Mouse (Mus musculus): ENCODE results near the gene Stum.

Gene Stum

DNA sequence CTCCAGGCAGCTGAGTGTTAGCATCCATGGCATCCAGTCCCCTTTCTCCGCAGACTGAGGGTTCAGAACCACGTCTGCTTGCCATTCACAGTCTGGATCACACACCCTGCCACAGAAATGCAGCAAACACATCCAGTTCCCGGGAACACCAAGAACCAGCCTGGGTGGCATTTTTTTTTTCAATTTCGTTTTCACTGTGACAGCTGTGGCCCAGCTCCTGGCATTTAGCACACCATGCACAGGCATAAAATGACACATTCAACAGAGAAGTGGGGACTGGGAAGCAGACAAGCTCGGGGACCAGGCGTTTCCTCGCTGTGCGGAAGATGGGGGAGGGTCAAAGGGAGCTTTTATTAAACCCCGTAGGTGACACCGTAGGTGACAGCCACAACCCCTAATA is 55.6 kb downstream of the Stum start:
- no peak for DNase-seq

DNA sequence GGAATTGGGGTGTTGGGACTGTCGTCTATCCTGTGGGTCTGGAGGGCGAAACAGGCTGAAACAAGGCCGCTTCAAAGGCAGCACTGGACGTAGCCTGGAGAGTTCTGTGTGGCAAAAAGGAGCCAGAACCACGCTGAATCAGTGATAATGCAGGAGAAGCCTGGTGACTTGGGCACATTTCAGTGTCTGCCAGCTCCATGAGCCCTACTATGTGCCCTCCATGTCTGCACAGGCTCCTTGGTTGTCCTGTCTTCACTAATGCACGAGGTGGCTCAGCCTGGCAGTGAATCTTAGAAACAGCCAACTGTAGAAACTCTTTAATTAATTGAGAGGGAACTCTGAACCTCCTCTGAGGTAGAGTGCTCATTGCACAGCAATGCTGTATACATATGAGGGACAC is 56.9 kb downstream of the Stum start:
- DNase-seq, result no peak

DNA sequence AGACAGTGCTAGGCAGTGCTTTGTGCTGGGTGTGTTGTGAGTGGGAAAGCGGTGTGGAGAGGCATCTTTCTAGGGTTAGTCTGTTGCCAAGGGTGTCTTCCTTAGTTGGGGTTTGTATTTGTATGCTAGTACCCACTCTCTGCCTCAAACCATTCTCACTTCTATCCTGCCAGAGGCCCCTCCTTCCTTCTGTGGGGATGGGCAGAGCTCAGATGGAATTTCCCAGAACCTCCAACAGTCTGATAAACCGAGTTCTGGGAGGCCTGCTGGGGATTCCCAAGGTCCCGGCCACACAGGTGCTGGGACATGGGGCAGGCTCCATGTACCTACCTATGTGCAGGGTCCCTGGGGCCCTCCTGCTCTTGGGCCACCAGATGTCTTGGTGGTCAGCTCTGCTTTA is 59.4 kb downstream of the Stum start:
- no peak for DNase-seq

- no peak for DNase-seq
Measured at GRCm38 (mm10) chr1:180423008-180423639, 60.2 kb downstream of the Stum start.

DNA sequence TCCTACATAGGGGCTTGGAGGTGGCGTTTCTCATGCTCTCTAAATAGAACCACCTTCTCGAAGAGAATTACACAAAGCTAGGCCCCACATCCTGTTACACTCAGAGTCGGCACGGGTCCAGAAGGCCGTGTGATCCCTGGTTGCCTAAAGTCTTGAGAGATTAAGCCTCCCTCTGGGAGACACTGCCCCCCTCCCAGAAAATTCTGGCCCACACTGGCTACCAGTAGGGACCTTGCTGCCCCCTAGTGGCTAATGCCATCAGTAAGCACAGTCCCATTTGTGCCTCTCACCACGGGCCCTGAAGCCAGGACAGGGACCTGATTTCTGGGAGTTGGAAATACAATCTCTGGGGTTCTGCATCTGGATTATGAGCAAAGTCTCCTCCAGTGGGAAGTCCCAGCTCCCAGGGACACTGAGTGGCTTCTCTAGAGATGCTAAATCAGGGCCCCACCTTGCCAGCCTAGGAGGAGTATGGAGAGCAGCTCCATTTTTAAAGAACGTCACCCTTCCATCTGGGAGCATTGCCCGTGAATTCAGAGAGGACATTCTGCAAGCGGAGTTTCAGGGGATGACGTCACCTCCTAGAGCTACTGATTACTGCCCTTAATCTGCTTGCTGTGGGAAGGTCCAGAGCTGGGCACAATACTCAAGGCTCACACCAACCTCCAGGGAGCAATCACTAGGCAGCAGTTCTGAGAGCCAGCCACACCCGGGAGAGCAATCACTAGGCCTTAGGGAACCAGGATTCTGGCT is 61.1 kb downstream of the Stum start:
- DNase-seq, result peak; percentile 76 to 82

- no peak for DNase-seq
Measured at GRCm38 (mm10) chr1:180421165-180421909, 62.0 kb downstream of the Stum start.

GRCm38 (mm10) chr1:180420496-180421164 is 62.7 kb downstream of the Stum start:
- DNase-seq, result peak; percentile 49 to 60

DNA sequence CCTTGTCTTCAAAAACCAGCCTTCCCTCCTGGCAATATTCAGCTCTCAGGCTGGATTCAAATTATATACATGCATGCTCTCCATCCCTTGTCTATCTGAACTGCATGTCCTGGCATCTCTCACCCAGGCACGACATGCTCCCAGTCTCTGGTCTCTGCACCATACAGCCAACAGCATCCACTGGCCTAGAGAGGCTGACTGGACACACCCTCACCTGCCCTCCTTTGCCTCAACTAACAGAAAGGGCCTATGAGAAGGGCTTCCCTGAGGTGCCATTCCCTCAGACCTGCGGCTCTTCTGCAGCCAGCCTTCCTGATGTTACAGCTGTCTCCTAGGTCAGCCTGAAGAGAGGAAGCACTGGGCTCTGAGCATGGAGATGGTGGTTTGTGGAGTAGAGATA is 64.2 kb downstream of the Stum start:
- DNase-seq, result no peak

DNA sequence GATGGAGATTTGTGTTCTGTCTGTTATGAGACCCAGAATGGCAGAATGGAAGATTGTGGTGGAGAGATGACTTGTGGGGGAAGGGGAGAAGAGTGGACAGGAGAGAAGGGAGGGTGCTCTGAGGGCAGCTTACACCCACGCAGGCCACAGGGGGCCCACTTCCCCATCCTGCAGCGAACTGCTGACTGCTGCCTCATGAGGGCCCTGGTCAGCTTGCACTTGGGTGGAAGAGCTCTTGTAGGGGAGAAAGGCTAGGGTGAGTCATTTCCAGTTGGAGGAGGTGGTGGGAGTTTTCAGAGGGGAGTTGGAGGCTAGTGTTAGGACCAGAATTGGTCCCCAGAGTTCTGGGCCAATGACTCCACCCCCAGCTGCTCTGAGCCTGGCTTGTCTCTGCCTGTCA is 66.2 kb downstream of the Stum start:
- DNase-seq, result no peak

- DNase-seq, result no peak
Measured at GRCm38 (mm10) chr1:180415836-180416235, 67.5 kb downstream of the Stum start.

DNA sequence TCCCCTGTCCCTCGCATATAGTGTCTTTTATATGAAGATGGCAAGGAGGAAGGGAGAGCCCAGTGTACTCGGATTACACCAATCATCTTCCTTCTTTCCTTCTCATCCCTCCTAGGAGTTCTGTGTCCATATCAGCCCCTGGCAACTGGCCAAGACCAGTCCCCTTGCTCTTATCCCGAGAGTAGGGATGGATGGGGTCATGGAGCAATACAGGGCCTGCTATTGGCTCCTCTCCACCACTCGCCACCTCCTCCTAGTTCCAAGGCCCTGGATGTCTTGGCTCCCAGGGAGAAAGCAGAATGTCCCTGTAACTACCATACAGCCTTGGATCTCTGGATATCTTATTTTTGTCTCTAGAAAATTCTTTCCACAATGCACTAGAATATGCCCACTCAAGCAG is 68.2 kb downstream of the Stum start:
- DNase-seq, result no peak

DNA sequence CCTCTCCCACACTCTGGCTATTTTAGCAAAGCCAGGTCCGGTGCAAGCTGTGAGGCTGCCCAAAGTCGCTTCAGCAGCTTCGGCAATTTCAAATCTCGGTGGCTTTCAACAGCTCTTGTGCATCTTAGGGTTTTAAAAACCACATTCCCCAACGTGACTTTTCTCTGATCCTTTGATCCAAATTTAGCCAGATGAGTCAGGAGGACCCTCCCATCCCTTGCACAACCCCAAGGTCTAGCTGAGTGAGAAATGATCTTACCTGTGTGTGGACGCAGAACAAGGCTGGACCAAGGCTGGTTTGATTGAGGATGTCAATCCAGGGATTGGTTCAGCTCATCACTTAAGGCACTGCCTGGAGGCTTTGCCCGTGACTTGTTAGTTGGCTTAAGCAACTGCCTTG is 73.0 kb downstream of the Stum start:
- DNase-seq, result no peak

- DNase-seq, result no peak
Measured at GRCm38 (mm10) chr1:180409771-180410170, 73.5 kb downstream of the Stum start.

GRCm38 (mm10) chr1:180408832-180409231 is 74.5 kb downstream of the Stum start:
- DNase-seq, result no peak

GRCm38 (mm10) chr1:180407727-180408719 is 75.3 kb downstream of the Stum start:
- no peak for DNase-seq

DNA sequence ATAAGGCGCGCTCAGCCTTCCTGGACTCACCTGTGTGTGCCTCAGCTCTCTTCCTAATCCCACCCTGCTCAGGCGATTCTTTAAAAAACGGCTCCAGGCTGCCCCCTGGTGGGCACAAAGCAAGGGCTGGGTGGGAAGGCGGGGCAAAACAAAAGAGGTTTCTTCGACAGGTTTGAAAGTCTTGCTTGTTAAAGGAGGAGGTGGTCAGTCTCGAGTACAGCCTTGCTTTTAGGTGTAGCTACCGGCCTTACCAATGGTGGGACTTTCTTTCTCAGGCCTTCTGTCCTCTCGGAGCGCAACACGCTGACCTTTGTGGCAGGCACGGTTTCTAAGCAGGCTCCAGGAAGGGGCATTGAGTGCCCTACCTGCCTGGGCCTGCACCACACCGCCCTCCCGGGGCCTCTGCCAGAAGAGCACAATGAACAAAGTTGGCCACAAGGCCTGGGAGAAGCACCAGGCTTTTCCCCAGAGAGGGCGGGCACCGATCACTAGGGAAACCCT is 76.1 kb downstream of the Stum start:
- peak; percentile 60 to 69 for DNase-seq

DNA sequence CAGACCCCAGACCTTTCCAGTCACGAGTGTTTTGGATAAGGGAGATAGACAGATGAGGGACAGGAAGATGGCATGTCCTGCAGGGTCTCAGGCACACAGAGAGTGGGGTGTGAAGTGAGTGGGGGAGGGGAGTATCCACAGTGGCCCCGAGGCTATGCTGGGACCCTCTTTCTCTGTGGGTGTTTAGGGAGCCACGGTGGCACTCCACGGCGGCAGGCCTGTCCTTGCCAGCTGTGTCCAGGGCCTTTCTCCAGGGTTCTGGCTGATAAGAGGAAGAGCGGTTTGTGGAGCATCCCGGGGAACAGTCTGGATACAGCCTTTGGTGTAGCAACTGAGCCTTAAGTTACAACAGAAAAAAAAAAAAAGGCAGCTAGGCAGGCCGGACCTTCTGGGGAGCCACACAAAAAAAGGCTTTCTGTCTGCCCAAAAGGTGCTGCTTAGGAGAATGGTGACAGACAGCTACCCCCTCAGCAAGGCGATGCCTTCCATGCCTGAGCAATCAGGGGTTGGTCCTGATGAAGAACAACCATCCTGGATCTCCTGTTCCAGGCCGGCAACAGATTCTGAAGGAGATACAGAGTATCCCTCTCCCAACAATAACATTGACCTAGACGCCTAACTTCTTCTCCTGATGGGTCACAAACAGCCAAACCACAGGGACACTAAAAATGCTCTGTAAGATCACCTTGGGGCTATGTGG is 76.8 kb downstream of the Stum start:
- DNase-seq, result no peak

DNA sequence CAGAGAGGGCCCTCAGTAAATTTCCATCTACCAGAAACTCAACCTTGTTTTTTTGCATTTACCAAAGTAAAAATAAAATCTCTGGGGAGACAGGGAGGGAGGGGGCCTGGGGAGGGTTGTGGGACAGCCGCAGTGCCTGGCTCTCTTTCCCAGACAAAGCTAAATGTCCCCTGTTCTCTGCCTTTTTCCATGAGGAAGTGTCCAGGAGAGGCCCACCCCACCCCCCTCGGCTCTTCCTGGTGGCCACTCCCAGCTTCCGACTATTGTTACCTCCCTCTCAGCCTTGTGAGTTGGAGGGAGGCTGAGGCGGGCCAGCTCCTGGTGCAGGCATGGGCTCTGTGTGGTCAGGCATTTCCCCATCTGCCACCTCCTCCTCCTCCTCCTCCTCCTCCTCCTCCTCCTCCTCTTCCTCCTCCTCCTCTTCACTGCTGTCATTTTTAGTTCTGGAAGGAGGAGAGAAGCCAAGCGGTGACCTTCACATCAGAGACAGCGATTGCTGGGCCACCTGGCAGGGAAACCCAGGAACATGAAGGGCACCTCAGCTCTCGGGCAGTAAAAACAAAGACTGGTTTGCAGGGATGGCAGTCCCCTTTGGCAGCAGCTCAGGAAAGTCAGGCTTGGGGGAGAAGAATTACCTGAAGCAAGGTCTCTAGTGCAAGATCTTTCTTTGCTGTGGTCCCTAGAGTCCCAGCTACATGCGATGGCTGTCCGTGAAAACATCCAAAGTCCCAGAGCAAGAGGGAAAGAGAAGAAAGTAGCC is 77.5 kb downstream of the Stum start:
- DNase-seq, result no peak

GRCm38 (mm10) chr1:180404706-180405105 is 78.6 kb downstream of the Stum start:
- no peak for DNase-seq

Measured in cerebellum, adult 18-20 months (tissue).